Mouse (Mus musculus) stomach, embryonic 14.5 days (tissue): ENCODE measurements at regions not wholly inside any gene's neighbourhood (a gene's known extent, or its start where the extent isn't known, plus 50 kb on each side); places are given as distances from the start of the nearest gene placed in this dataset.

Source experiments
- ATAC-seq: fragments of 200-750 bp; cut with Nextera tagmentation; 2 replicates; pipeline ENCODE4 v1.8.0; 2017; ENCODE audit warnings: low read depth, moderate TSS enrichment; ENCODE audit not compliant: insufficient number of reproducible peaks, insufficient read depth, low FRiP score
- H3K27ac ChIP-seq: fragments of 300-500 bp; sonication (generic); 2 replicates; pipeline ENCODE4 v1.5.1; 2014; ENCODE audit warnings: mild to moderate bottlenecking, low read length, moderate library complexity, mixed read lengths
- H3K27me3 ChIP-seq: fragments of 300-500 bp; sonication (generic); 2 replicates; pipeline ENCODE4 v1.6.1; 2014; ENCODE audit warnings: low read length, control low read depth, mixed read lengths; ENCODE audit not compliant: control insufficient read depth, insufficient read depth
- H3K36me3 ChIP-seq: fragments of 300-500 bp; sonication (generic); 2 replicates; pipeline ENCODE4 v1.6.1; 2014; ENCODE audit warnings: mild to moderate bottlenecking, control low read depth, low read length, moderate library complexity, mixed read lengths; ENCODE audit not compliant: control insufficient read depth, insufficient read depth
- H3K4me1 ChIP-seq: fragments of 300-500 bp; sonication (generic); 2 replicates; pipeline ENCODE4 v1.6.1; 2014; ENCODE audit warnings: low read length, control low read depth, mixed read lengths; ENCODE audit not compliant: control insufficient read depth, insufficient read depth
- H3K4me2 ChIP-seq: fragments of 300-500 bp; sonication (generic); replicated peaks from 2 replicates; pipeline ENCODE4 v1.6.1; 2014; ENCODE audit warnings: low read depth, low read length, control low read depth
- H3K4me3 ChIP-seq: fragments of 300-500 bp; sonication (generic); 2 replicates; pipeline ENCODE4 v1.5.1; 2014; ENCODE audit warnings: low read depth, low read length, control low read depth
- H3K9ac ChIP-seq: fragments of 300-500 bp; sonication (generic); replicated peaks from 2 replicates; pipeline ENCODE4 v1.6.1; 2014; ENCODE audit warnings: low read depth, mild to moderate bottlenecking, control low read depth, low read length, moderate library complexity, mixed read lengths
- H3K9me3 ChIP-seq: fragments of 300-500 bp; sonication (generic); 2 replicates; pipeline ENCODE4 v1.6.1; 2016; ENCODE audit warnings: low read depth, low read length, control low read depth; ENCODE audit not compliant: control insufficient read depth
- WGBS: fragments of 180-500 bp; shearing (Covaris S2); extraction: QIAGEN DNeasy Blood & Tissue Kit; methylation state at CpG from one replicate; pipeline ENCODE4 v1.1.7; 2014; 5-methylcytosine and 5-hydroxymethylcytosine counted together

DNA sequence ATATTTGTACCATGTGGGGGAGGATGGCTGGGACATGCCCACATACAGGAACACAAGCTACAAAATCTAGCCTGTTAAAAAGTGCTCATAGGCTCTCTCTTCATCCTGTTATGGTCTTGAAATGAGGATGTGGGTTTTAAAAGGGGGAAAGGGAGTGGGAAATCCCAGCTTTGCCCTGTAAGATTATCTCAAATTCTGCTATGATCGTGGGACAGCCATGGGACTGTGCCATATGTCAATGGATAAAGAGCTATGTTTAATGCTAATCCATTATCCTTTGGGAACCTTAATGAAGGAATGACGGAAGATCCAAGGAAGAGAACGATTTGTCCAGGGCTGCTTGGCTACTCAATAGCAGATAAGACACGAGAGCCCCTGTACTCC, 113.8 kb upstream of the Foxn2 start:
- 74% methylated on average over 4 of the region's 4 CpGs for WGBS
- Histone ChIP-seq H3K4me2 (no peak overlapping the region), H3K27me3 (no peaks in the 10 kb centered on the region), H3K4me3 (no peak overlapping the region), H3K27ac (no peak overlapping the region), H3K9ac (no peak overlapping the region), H3K4me1 (no peaks in the 10 kb centered on the region), H3K36me3 (no peaks in the 10 kb centered on the region), H3K9me3 (peaks cover 4% of the 10 kb centered on the region; the same call in 1 of the 2 replicates)
- no peak for ATAC-seq

DNA sequence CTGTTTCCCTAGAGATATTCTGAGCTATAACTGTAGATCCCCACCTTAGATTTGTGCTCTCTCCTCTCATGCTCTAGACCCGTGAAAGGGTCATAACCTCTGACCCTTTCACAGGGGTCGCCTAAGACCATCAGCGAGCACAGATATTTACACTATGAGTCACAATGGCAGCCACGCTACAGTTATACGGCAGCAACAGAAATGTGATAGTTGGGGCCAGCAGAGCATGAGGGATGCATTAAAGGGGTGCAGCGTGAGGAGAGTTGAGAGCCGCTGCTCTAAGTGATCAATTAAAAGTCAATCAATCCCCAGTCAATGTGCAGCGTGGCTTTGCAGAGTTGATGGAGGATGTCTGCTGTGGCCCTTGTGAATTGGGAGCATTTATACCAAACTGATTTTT, 112.7 kb upstream of the Foxn2 start:
- no peak for ATAC-seq
- Histone ChIP-seq H3K9me3 (peaks cover 4% of the 10 kb centered on the region; the same call in 1 of the 2 replicates), H3K9ac (no peak overlapping the region), H3K27me3 (no peaks in the 10 kb centered on the region), H3K4me1 (no peaks in the 10 kb centered on the region), H3K4me3 (no peak overlapping the region), H3K4me2 (no peak overlapping the region), H3K36me3 (no peaks in the 10 kb centered on the region), H3K27ac (no peak overlapping the region)
- 29% methylated on average over 8 of the region's 8 CpGs for WGBS

DNA sequence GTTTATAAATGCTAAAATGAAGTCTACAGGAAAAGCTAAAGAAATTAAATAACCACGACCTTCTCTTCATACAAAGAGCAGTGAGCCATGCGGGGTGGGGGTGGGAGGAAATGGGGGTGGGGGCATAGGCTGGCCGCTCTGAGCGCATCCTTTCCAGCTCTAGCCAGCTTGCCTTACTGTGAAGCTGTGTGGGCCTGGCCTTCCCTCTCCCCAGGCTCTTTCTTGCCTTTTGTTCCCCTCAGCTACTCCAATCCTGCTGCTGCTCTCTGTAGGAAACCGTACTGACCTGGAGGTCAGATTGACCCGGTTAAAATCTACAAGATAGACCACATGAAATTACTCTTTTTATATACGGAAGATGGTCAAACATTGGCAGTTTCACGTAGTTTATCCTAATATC, 111.7 kb upstream of the Foxn2 start:
- H3K9ac ChIP-seq = no peak overlapping the region
- H3K4me1 ChIP-seq = no peaks in the 10 kb centered on the region
- no peak overlapping the region for H3K4me2 ChIP-seq
- no peaks in the 10 kb centered on the region for H3K27me3 ChIP-seq
- WGBS = 24% methylated on average over 8 of the region's 8 CpGs
- H3K4me3 ChIP-seq = no peak overlapping the region
- no peaks in the 10 kb centered on the region for H3K36me3 ChIP-seq
- H3K27ac ChIP-seq = no peak overlapping the region
- peaks cover 4% of the 10 kb centered on the region; the same call in 1 of the 2 replicates for H3K9me3 ChIP-seq
- 0 out of 2 replicates have a peak, but pooled peaks have one; percentile 29 for ATAC-seq

DNA sequence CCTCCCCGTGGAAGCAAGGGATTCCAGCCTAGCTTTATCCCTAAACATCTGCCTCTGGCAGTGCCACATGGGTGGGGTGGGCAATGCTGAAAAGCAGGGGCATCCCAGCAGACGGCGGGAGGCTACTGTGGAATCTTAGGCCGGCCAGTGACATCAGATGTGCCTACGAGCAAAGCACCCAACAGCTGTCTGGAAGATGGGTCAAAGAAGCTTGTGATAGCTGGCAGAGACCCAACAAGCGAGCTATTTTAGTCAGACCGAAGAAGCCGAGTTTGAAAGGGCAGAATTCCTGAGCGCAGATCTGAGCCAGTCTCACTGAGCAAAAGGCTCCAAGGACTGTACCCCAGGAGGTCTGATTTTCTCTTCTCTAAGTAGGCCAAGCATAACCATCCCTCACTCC, 110.8 kb upstream of the Foxn2 start:
- Histone ChIP-seq H3K9ac (no peak overlapping the region), H3K9me3 (peaks cover 4% of the 10 kb centered on the region; the same call in 1 of the 2 replicates), H3K4me3 (no peak overlapping the region), H3K36me3 (no peaks in the 10 kb centered on the region), H3K27ac (no peak overlapping the region), H3K4me2 (no peak overlapping the region), H3K27me3 (no peaks in the 10 kb centered on the region), H3K4me1 (no peaks in the 10 kb centered on the region)
- 67% methylated on average over 9 of the region's 9 CpGs for WGBS
- no peak for ATAC-seq

DNA sequence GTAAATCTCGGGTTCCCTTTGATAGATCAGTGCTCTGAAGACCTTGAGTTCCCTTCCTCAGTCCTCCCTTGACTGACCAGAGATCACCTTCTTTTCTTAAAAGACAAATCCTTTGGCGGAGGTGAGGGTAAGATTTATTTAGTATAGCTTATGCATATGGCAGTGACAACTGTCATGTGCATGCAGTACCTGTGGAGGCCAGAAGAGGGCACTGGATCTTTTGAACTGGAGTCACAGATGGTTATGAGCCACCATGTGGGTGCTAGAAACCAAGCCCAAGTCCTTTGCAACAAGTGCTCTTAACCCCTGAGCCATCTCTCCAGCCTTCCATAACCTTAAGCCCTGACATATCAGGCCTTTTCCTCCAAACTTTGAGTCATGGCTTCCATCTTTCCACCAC, 110.4 kb upstream of the Foxn2 start:
- H3K9ac ChIP-seq = no peak overlapping the region
- WGBS = 89% methylated on average over 2 of the region's 2 CpGs

DNA sequence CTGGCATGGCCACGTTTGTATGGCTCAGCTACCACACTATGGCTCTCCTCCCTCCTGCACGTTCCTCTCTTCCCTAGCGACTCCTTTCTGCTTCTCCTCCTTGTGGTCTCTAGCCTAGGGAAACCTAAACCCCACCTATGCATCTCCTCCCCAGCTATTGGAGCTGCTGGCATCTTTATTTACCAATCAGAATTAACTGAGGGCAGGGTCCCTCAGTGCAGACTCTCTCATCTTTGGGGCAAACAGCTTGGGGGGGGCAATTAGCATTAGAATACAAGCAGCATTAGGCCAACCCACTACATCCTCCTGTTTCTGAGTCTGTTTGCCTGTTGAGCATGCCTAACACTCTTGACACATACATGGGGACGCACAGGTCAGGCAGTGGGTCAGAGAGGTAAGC, 106.7 kb upstream of the Foxn2 start:
- WGBS = 48% methylated on average over 4 of the region's 4 CpGs
- Histone ChIP-seq H3K4me1 (no peaks in the 10 kb centered on the region), H3K27ac (no peak overlapping the region), H3K27me3 (no peaks in the 10 kb centered on the region), H3K4me3 (no peak overlapping the region), H3K9ac (no peak overlapping the region), H3K4me2 (no peak overlapping the region), H3K36me3 (no peaks in the 10 kb centered on the region), H3K9me3 (peaks cover 4% of the 10 kb centered on the region; the same call in 1 of the 2 replicates)
- ATAC-seq = no peak

More for the DNA sequence above, 110.4 kb upstream of the Foxn2 start:
- H3K27me3 ChIP-seq = no peaks in the 10 kb centered on the region
- H3K4me1 ChIP-seq = no peaks in the 10 kb centered on the region
- no peak overlapping the region for H3K4me2 ChIP-seq
- H3K9me3 ChIP-seq = peaks cover 4% of the 10 kb centered on the region; the same call in 1 of the 2 replicates
- H3K27ac ChIP-seq = no peak overlapping the region
- no peak overlapping the region for H3K4me3 ChIP-seq
- H3K36me3 ChIP-seq = no peaks in the 10 kb centered on the region
- no peak for ATAC-seq

DNA sequence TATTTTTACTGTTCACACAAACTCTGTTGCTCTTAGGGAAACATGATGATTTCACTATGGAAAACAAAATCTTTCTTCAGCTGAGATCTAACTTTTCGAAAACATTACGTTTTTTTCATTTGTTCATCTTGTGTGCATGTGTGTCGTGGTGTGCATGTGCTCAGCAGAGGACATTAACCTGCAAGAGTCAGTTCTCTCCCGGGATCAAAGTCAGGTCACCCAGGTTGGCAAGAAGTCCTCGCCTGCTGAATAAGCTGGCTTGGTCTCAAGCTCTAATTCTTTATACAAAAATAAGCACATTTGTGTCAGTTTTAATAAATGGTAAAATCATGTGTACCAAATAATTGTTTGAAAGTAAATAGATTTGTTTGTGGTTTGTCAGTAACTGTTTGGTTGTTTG, 105.2 kb upstream of the Foxn2 start:
- Histone ChIP-seq H3K4me1 (no peaks in the 10 kb centered on the region), H3K27ac (no peak overlapping the region), H3K9ac (no peak overlapping the region), H3K4me3 (no peak overlapping the region), H3K9me3 (peaks cover 3% of the 10 kb centered on the region; the same call in 1 of the 2 replicates), H3K27me3 (no peaks in the 10 kb centered on the region), H3K4me2 (no peak overlapping the region), H3K36me3 (no peaks in the 10 kb centered on the region)
- WGBS = 84% methylated on average over 5 of the region's 5 CpGs
- no peak for ATAC-seq

DNA sequence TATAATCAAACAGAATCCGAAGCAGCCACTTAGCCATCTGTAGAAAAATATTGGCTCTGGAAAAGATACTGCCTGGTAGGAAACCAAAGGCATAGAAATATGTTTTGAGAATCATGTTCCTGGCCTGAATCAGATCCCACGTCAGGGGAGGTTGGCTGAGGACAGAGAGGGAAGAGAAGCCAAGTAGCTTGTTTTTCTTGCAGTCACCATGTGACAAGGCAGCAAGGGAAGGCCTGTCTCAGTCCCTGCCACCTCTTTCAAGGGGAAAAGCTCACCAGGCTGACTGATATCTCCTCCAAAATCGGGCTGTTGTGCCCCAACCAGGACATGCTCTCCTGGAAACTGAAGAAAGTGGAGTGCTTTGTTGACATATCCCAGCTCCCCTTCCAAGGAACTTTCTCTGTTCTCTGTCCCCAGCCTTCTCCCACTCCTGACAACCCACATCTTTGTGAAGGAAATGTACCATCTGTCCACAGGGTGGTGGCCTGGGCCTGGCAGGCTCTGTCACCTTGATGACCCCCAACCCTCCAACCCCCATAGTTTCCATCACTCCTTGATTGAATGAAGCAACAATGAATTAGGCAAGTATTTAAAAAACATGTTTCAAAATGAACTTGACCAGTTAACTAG, 104.3 kb upstream of the Foxn2 start:
- H3K4me3 ChIP-seq = no peak overlapping the region
- H3K36me3 ChIP-seq = no peaks in the 10 kb centered on the region
- no peaks in the 10 kb centered on the region for H3K9me3 ChIP-seq
- no peaks in the 10 kb centered on the region for H3K27me3 ChIP-seq
- H3K9ac ChIP-seq = no peak overlapping the region
- WGBS = 47% methylated on average over 3 of the region's 3 CpGs
- ATAC-seq = no peak
- H3K4me1 ChIP-seq = no peaks in the 10 kb centered on the region
- H3K4me2 ChIP-seq = no peak overlapping the region
- H3K27ac ChIP-seq = no peak overlapping the region
